Mouse (Mus musculus) gastrocnemius, postnatal 25 days (tissue): Measurements from ENCODE around the gene Dhx9. TPM values are rescaled to one million over a fixed set of nuclear protein-coding genes. Genes with fewer than 3 reads are reported as not detected.
A peak's percentile ranks its signal among the peaks of the same experiment; 100 is the strongest.
"Not testable (repeated sequence)": the region's sequence is repeated elsewhere in the genome, so short reads cannot be mapped to it uniquely, and the experiment has no call there.

Experiments
- DNase-seq: peaks from one replicate; pipeline ENCODE4 v3.0.0; 2022
- long read RNA-seq, 2 experiments: library from polyadenylated mRNA; stranded (forward); transcript quantifications; one replicate each; pipeline ENCODE4 v2.0.0; 2021
- total RNA-seq, 2 experiments: library from RNA; stranded (reverse); gene quantifications; 1 replicate in 1 of 2; 2 replicates in 1 of 2; pipeline ENCODE4 v1.2.3; 2021

The Dhx9 gene
- 10 to 100 TPM; 26.0 to 26.8 TPM for total RNA-seq
- long read RNA-seq, experiment 1, partial matches to known transcripts = 0 of 5 reads
- long read RNA-seq, experiment 1, other reads (novel, unspliced or antisense) = 5 of 5 reads
- long read RNA-seq, experiment 2, partial matches to known transcripts = 0 of 1 reads
- long read RNA-seq, experiment 2, other reads (novel, unspliced or antisense) = 1 of 1 reads

- DNase-seq = peak; percentile 96
These were observed at the start of gene Dhx9 for GRCm38 (mm10) chr1:153487500-153487879. Gene Dhx9 (minus strand): TSS chr1:153487660.

- DNase-seq = peak; percentile 22
These were observed 48.2 kb upstream of the Dhx9 start for GRCm38 (mm10) chr1:153535611-153536010.

GRCm38 (mm10) chr1:153532896-153533295 lies 45.4 kb upstream of the Dhx9 start:
- DNase-seq = not testable (repeated sequence)

GRCm38 (mm10) chr1:153532234-153532841 lies 44.9 kb upstream of the Dhx9 start:
- peak; percentile 27 for DNase-seq

- DNase-seq = no peak
These were observed 44.3 kb upstream of the Dhx9 start for GRCm38 (mm10) chr1:153531677-153532233.

GRCm38 (mm10) chr1:153522116-153522515 lies 34.7 kb upstream of the Dhx9 start:
- no peak for DNase-seq

GRCm38 (mm10) chr1:153515368-153515767 lies 27.9 kb upstream of the Dhx9 start:
- DNase-seq = no peak

- DNase-seq = no peak
These were observed 23.0 kb upstream of the Dhx9 start for GRCm38 (mm10) chr1:153510330-153511009.

- DNase-seq = not testable (repeated sequence)
These were observed 22.1 kb upstream of the Dhx9 start for GRCm38 (mm10) chr1:153509569-153509968.

GRCm38 (mm10) chr1:153509012-153509411 lies 21.6 kb upstream of the Dhx9 start:
- DNase-seq = no peak

GRCm38 (mm10) chr1:153506266-153506665 lies 18.8 kb upstream of the Dhx9 start:
- DNase-seq = no peak

- peak; percentile 36 for DNase-seq
These were observed 14.3 kb upstream of the Dhx9 start for GRCm38 (mm10) chr1:153501644-153502321.

GRCm38 (mm10) chr1:153500030-153500429 lies 12.6 kb upstream of the Dhx9 start:
- no peak for DNase-seq

GRCm38 (mm10) chr1:153496030-153496429 lies 8.6 kb upstream of the Dhx9 start:
- DNase-seq = no peak

- DNase-seq = no peak
These were observed 6.5 kb upstream of the Dhx9 start for GRCm38 (mm10) chr1:153493931-153494330.

- no peak for DNase-seq
These were observed 5.9 kb upstream of the Dhx9 start for GRCm38 (mm10) chr1:153493338-153493737.

GRCm38 (mm10) chr1:153491822-153492221 lies 4.4 kb upstream of the Dhx9 start:
- no peak for DNase-seq

- DNase-seq = no peak
These were observed 3.9 kb upstream of the Dhx9 start for GRCm38 (mm10) chr1:153491345-153491744.

- DNase-seq = no peak
These were observed 2.5 kb upstream of the Dhx9 start for GRCm38 (mm10) chr1:153489963-153490362.

- DNase-seq = no peak
These were observed 2.1 kb upstream of the Dhx9 start for GRCm38 (mm10) chr1:153489540-153489939.

- DNase-seq = peak; percentile 39
These were observed 1.7 kb upstream of the Dhx9 start for GRCm38 (mm10) chr1:153489132-153489531.

GRCm38 (mm10) chr1:153486767-153487499 lies 527 bp downstream of the Dhx9 start:
- DNase-seq = peak; percentile 52
